Mouse (Mus musculus) right cerebral cortex, adult 2 months (tissue): ENCODE results near the gene Prdx6b.

Source experiments
- DNase-seq, 2 experiments: peaks; one replicate each; pipeline ENCODE4 v3.0.0; 2021 to 2022; ENCODE audit warnings: low spot score in 2 of 2

Gene Prdx6b

GRCm38 (mm10) chr2:80292172-80292571 lies at the start of gene Prdx6b:
Prdx6b (plus strand) TSS chr2:80292472.
- DNase-seq = no peak

GRCm38 (mm10) chr2:80247466-80247865 lies 44.8 kb upstream of the Prdx6b start:
- no peak for DNase-seq

DNA sequence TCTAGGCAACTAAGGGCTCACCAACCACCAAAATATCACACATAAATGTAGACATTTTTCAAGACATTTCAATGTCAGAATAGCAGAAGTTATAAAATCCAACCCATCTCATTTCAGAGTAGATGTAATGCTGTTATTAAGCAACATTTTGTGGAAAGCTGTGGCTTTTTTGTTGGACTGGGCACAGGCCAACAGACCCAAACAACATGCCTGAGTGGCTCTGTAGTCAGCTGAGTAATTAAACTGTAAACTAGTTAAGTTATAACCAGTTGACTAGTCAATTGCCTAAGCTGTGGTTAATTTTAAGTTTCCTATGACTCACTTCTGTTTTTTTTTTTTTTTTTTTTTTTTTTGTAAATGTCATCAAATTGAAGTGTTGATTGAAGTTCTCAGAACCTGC lies 44.4 kb upstream of the Prdx6b start:
- no peak for DNase-seq

GRCm38 (mm10) chr2:80259888-80260672 lies 32.2 kb upstream of the Prdx6b start:
- no peak for DNase-seq

- peak; percentile 85 to 86 for DNase-seq
Measured at GRCm38 (mm10) chr2:80266894-80267293, 25.4 kb upstream of the Prdx6b start.

- no peak for DNase-seq
Measured at GRCm38 (mm10) chr2:80268053-80268452, 24.2 kb upstream of the Prdx6b start.

- DNase-seq = no peak
Measured at GRCm38 (mm10) chr2:80271431-80271830, 20.8 kb upstream of the Prdx6b start.

DNA sequence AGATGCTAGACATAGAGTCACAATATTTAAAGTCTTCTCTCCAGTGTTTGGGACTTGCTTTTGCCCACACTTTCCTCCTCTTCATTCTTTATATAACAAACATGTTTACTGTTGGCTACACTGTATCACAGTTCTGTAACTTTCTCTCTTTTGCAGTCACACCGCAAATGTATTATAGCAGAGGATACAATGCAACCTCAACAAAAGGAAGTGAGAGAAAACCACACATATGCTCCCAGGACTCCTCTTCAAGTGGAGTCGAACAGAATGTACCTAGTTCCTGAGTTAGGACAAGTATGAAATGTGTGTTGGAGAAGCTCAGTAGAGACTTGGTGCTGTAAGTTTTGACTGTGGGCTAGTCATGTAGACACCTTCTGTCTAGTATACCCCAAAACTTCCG lies 19.2 kb upstream of the Prdx6b start:
- no peak for DNase-seq

GRCm38 (mm10) chr2:80273763-80274162 lies 18.5 kb upstream of the Prdx6b start:
- DNase-seq = no peak

- peak; percentile 54 to 70 for DNase-seq
Measured at GRCm38 (mm10) chr2:80275136-80275535, 17.1 kb upstream of the Prdx6b start.

GRCm38 (mm10) chr2:80282214-80282613 lies 10.1 kb upstream of the Prdx6b start:
- no peak for DNase-seq

- no peak for DNase-seq
Measured at GRCm38 (mm10) chr2:80286397-80286796, 5.9 kb upstream of the Prdx6b start.

GRCm38 (mm10) chr2:80298334-80298733 lies 6.1 kb downstream of the Prdx6b start:
- no peak for DNase-seq

DNA sequence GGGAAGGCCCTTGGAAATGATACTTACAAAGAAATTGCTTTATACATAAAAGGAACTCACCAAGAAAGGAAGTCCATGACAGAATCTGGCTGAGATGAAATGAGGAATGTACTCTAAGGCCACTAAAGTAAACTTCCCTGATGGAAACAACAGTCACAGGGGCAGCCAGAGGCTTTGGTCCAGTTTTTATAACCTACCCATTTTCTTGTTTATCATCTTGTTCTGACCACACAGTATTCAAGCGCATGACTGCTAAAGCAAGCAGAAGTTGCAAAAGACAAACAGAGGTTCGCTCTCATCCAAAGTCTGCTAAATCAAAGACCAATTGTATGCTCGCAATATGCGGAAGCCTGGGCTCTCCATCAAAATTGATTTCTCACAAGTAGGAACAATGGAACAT lies 8.5 kb downstream of the Prdx6b start:
- no peak for DNase-seq

GRCm38 (mm10) chr2:80303957-80304356 lies 11.7 kb downstream of the Prdx6b start:
- no peak for DNase-seq

- no peak for DNase-seq
Measured at GRCm38 (mm10) chr2:80307701-80308100, 15.4 kb downstream of the Prdx6b start.

- no peak for DNase-seq
Measured at GRCm38 (mm10) chr2:80309775-80310174, 17.5 kb downstream of the Prdx6b start.

DNA sequence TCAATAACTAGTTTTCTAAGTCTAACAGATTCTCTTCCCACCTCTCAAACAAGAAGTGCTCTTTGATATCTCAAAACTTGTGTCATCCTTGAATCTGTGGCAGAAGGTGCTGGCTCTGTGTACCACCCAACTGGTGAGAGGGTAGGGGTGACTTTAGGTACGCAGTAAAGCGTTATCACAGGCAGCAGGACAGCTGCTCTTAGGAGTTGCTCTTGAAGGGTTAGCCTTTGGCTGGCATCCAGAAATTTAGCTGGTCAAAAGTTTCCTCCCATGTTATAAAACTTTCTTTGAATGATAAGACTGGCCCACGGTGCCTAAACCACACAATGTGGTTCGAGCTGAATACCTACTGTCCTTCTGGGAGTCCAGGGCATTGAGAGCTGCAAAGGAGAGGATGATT lies 18.5 kb downstream of the Prdx6b start:
- DNase-seq = no peak

- DNase-seq = no peak
Measured at GRCm38 (mm10) chr2:80311350-80311749, 19.1 kb downstream of the Prdx6b start.

- no peak for DNase-seq
Measured at GRCm38 (mm10) chr2:80314201-80314600, 21.9 kb downstream of the Prdx6b start.

DNA sequence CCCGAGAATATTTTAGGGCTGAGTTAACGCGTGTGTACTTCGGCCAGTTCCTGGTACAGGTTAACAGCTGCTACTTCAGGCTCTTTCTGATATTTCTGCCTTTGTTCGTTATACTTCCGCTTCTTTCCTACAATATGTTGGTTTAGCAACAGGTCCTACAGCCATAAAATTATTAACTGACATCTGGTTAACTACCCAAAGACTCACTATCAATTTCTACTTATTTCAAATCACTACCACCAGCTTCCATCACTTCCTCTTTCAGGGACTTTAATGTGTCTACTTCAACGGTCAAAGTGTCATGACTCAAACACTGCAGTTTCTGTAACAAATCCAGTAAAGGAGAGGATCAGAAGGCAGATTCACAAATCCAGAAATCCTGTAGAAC lies 22.6 kb downstream of the Prdx6b start:
- no peak for DNase-seq

GRCm38 (mm10) chr2:80315242-80316161 lies 23.2 kb downstream of the Prdx6b start, which contains the start of gene Dnajc10:
Dnajc10 (plus strand) TSS chr2:80315466.
- DNase-seq = peak; percentile 91 to 93

- DNase-seq = no peak
Measured at GRCm38 (mm10) chr2:80322878-80323277, 30.6 kb downstream of the Prdx6b start.
